Mouse (Mus musculus) lung, adult 2 months (tissue): ENCODE measurements around the gene Bpifb9a.
"Not testable (repeated sequence)": the region's sequence is repeated elsewhere in the genome, so short reads cannot be mapped to it uniquely, and the experiment has no call there.

Experiments used
- CTCF ChIP-seq: fragments of 200-500 bp; IDR thresholded peaks from 2 replicates; pipeline ENCODE4 v1.5.1; 2011; ENCODE audit warnings: mild to moderate bottlenecking, low read length, control low read depth; ENCODE audit not compliant: insufficient read depth
- POLR2A ChIP-seq: fragments of 200-500 bp; IDR thresholded peaks from 2 replicates; pipeline ENCODE4 v1.6.1; 2011; ENCODE audit warnings: low read depth, mild to moderate bottlenecking, control low read depth, low read length, borderline replicate concordance; ENCODE audit errors: extremely low read depth

- not testable (repeated sequence) for TF ChIP-seq CTCF, POLR2A
Measured at GRCm38 (mm10) chr2:154255254-154255653, 2.4 kb upstream of the Bpifb9a start.
